Mouse (Mus musculus): ENCODE results near the gene Sirt6.

The Sirt6 gene

GRCm38 (mm10) chr10:81626101-81626993 lies 1.2 kb downstream of the Sirt6 start:
- no peak for DNase-seq (ENCODE audit: low spot score in 2 of 2)

- DNase-seq (ENCODE audit: low spot score in 2 of 2), result no peak
Observed at GRCm38 (mm10) chr10:81623441-81623840, 4.2 kb downstream of the Sirt6 start.

DNA sequence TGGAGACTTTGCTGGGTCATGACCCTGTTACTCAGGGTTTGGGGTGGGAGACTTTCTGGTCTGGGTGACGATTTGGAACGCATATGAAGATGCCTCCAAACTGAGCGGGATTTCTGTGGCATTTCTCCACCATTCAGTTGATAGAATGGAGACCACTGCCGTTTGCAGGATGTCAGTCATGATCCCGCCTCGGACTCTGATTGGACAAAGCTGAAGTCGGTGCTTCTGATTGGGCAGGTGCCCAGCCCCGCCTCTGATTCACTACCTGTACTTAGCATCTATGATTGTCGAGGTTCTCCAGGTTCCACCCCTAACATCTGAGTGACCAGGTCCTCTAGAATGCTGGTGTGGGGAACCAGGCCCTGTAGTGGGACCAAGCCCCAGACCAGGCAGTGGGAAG lies 6.8 kb downstream of the Sirt6 start:
- no peak for DNase-seq (ENCODE audit: low spot score in 2 of 2)

- no peak for DNase-seq (ENCODE audit: low spot score in 2 of 2)
Observed at GRCm38 (mm10) chr10:81619976-81620375, 7.6 kb downstream of the Sirt6 start.

- no peak for DNase-seq (ENCODE audit: low spot score in 2 of 2)
Observed at GRCm38 (mm10) chr10:81615486-81615885, 12.1 kb downstream of the Sirt6 start.

DNA sequence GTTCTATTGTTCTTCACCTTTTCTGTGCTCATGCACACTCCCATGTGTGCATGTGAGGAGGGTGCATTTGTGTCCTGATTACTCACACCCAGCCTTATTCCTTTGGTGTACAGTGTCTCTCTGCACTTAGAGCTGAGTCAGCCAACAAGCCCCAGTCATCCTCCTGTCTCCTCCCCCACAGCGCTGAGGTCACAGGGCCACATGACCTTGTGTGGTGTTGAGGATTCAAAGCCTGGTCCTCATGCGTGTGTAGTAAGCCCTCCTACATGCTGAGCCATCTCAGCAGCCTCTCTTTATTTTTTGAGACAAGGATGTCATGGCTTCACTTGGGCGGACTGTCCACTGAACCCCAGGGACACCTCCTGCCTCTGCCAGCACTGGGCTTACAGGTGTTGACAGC lies 14.8 kb downstream of the Sirt6 start:
- no peak for DNase-seq (ENCODE audit: low spot score in 2 of 2)

DNA sequence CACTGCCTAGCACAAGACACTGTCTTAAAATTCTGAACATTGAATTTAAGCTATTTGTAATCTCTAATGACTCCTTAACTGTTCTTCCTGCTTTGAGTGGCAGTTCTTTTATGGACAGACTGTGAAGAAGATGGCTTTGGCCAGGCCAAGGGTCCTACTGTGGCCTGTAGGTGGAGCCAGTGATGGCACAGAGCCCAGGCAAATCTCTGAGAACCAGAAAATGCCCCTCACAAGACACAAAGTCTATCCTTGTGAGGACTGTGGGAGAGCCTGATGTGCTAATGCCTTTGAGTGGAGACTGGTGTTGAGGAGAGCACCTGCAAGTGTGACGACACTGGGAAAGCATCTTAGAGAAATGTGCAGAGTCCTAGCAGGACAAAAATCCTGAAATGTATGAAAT lies 19.3 kb downstream of the Sirt6 start:
- DNase-seq (ENCODE audit: low spot score in 2 of 2), result no peak

DNA sequence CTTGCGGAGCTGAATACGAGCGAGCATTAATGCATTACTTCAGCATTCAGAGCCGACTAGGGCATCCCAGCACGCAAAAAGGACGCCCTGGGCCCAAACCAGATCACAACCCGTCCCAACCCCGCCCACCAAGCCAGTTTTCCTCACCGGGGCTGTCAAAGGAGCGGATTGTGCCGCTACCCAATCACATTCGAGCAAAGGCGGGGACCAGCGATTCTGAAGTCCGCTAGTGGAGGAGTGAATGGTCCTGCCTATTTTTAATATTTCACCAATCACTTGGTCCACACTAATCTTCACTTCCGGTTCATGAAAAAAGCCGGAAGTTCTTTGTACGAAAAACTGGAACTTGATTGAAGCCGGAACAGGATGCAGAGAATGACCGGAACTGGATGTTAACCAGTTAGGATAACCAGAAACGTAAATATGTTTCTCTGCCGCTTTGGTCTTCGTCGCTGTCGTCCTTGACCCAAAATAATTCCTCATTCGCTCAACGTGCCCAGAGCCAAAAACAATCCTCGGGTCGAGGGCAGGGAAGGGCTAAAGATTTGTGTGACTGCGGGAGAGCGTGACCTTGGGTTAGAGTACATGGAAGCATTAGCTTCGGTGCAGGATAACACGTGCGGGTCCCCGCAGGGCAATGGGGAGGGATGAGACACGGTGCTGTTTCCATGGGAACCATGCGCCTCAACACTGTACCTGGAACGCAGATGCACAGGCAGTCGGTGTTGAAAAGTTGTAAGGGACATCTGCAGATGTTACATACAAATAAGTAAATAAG lies 21.4 kb downstream of the Sirt6 start, which contains the start of gene BC025920:
Gene BC025920 (plus strand): TSS at position 297 of the 778 bp plus-strand sequence.
- peak; percentile 91 to 92 for DNase-seq (ENCODE audit: low spot score in 2 of 2)

DNA sequence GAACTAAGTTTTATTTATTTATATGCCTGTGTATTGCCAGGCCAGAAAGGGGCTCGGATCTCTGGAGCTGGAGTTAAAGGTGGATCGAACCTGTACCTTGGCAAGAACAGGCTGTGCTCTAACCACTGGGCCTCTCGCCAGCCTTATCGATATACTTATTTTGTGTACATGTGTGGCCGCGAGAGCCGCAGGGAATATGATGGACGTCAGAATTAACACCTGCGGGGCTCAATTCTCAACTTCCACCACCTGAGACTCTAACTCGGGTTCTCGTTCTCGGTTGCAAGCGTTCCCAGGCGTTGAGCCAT lies 22.0 kb downstream of the Sirt6 start:
- DNase-seq (ENCODE audit: low spot score in 2 of 2), result no peak

DNA sequence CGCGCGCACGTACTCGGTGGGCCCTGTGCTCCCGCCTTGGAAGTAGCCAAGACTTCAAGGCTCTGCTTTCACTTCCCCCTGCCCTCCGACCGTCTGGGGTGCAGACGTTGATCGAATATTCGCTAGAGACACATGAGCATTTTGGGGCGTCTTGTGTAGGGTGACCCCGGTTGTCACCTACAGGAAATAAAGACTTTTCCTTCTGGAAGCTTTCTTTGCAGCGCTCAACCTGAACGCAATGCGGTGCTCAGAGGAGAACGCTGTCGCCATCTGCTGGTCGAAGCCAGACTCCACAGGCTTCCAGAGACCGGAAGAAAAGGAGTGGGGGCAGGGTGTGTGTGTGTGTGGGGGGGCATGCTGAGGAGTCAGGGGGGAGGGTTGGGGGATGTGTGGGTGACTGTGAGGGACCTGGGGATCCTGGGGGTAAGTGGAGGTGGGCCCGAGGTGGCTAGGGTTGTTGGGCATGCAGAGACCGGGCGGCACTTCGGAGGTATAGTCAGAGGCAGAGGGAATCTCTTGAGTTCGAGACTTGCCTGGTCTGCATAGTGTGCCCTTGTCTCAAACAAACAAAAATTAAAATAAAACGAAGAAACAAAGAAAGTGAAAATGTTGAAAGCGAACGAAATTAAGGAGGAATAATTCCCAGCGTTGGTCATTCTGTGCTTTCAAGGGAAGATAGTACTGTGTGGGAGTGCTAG lies 22.5 kb downstream of the Sirt6 start:
- peak; percentile 75 to 84 for DNase-seq (ENCODE audit: low spot score in 2 of 2)

- DNase-seq (ENCODE audit: low spot score in 2 of 2), result no peak
Observed at GRCm38 (mm10) chr10:81604019-81604967, 23.3 kb downstream of the Sirt6 start.

DNA sequence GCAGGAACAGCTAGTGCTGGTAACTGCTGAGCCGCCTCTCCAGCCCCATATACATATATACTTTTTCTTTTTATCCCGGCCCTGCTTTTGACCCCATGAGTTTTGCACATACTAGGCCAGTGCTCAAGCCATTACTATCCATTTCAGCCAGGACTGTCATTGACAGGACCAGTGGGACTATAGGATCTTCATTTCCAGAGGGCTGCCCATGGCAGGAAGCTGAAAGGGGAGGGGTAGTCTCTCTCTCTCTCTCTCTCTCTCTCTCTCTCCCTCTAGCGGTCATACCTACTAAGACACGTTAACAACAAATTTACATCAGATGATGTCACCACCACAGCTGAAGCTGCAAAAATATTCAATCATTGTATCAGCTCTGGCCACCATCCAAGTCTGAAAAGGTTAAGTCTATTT lies 24.9 kb downstream of the Sirt6 start:
- DNase-seq (ENCODE audit: low spot score in 2 of 2), result no peak

GRCm38 (mm10) chr10:81601396-81601905 lies 26.1 kb downstream of the Sirt6 start:
- DNase-seq (ENCODE audit: low spot score in 2 of 2), result no peak

DNA sequence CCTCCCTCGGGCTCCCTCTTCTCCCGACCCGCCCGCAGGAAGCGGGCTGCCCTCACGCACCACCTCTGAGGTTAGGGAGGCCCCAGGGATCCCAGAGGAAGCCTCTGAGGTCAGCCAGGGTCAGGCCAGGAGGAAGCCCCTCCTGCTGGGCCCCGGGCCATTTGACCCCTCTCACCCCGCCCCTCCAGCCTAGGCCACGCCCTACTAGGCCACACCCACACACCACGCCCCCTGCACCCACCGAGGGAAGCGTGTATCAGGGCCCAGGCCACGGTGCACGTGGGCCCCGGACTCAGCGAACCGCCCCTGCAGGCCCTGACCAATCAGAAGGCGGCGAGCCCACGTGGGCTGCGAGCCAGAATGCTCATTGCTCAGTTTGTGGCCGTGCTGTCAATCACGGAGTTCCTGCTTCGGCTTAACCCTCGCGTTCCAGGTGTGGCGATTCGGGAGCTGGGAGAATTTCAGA lies 26.8 kb downstream of the Sirt6 start, which contains the start of gene Tle6:
Gene Tle6 (minus strand): TSS at position 336 of the 466 bp plus-strand sequence.
- DNase-seq (ENCODE audit: low spot score in 2 of 2), result peak; percentile 90 to 91

DNA sequence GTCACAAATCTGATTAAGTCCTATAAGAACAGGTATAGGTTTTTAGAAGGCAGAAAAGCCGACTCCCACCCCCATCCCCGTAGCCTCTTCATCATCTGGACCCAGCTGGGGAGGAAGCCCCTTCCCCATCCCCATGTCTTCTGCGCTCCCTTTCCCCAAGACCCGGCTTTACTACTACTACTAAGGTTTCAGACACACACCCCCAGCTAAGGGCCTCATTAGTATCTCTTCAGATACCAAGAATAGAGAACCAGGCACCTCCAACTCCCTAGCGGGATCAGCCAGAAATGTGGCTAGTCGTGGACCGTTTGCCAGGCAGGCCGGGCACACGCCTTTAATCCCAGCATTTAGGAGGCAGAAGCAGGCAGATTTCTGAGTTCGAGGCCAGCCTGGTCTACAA lies 27.5 kb downstream of the Sirt6 start:
- no peak for DNase-seq (ENCODE audit: low spot score in 2 of 2)

- no peak for DNase-seq (ENCODE audit: low spot score in 2 of 2)
Observed at GRCm38 (mm10) chr10:81599630-81600029, 28.0 kb downstream of the Sirt6 start.

- DNase-seq (ENCODE audit: low spot score in 2 of 2), result no peak
Observed at GRCm38 (mm10) chr10:81598871-81599270, 28.7 kb downstream of the Sirt6 start.

- no peak for DNase-seq (ENCODE audit: low spot score in 2 of 2)
Observed at GRCm38 (mm10) chr10:81598342-81598741, 29.3 kb downstream of the Sirt6 start.

DNA sequence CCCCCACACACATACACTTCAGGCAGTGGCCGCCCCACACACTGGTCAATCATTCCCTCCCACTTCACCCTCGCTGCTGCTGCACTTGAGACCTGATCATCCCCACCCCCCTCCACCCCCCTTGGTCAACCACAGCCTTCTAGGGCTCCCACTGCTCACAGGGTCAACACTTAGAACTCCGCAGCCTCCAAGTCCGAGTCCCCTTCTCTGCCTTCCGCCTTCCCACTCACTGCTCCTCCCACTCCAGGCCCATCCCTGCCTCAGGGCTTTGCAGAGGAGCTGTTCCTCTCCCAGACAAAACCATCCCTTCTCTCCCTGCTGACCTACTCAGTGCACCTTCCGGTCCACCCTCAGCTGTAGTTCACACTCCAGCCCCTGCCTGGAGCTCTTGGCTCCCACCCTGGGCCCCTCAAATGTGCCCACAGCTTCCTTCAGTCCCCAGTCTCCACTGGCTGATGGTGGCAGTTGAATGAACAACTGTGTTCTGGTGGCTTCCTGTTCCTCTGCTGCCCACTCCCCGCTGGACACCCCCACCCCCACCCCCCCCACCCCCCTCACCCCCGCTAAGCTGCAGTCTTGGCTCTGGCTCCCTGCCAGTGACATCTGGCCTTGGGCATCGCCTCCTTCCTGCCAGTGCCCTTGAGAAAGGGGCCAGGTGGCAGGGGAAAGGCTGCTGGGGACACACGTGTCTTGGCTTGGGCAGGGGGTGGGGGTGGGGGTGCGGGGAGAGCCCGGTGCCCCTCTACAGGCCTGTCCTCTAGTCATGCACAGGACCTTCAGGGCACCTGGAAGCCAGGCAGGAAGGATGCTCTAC lies 30.3 kb downstream of the Sirt6 start:
- no peak for DNase-seq (ENCODE audit: low spot score in 2 of 2)

DNA sequence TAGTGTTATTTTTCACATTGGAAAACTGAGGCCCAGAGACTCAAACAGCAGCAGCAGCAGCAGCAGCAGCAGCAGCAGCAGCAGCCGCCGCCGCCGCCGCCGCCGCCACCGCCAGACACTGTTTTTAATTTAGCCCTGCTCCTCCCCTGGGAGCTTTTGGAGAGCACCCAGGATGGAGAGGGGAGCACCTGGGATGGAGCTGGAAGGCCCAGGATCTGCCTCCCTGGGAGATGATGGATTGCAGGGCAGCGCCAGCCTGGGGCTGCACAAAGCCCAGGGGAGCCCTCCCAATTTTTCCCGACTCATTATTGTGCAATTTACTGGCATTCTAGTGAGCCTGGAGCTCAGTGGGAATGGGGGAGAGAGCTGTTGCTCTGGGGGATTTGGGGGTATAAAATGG lies 31.0 kb downstream of the Sirt6 start:
- DNase-seq (ENCODE audit: low spot score in 2 of 2), result no peak
